Mouse (Mus musculus): ENCODE data around the gene Slc31a1. TPM values are rescaled to one million over a fixed set of nuclear protein-coding genes. Genes with fewer than 3 reads are reported as not detected.
A peak's percentile ranks its signal among the peaks of the same experiment; 100 is the strongest.

Slc31a1 gene
- total RNA-seq, 1 experiment from 2014 or later, result 14.7 TPM

DNA sequence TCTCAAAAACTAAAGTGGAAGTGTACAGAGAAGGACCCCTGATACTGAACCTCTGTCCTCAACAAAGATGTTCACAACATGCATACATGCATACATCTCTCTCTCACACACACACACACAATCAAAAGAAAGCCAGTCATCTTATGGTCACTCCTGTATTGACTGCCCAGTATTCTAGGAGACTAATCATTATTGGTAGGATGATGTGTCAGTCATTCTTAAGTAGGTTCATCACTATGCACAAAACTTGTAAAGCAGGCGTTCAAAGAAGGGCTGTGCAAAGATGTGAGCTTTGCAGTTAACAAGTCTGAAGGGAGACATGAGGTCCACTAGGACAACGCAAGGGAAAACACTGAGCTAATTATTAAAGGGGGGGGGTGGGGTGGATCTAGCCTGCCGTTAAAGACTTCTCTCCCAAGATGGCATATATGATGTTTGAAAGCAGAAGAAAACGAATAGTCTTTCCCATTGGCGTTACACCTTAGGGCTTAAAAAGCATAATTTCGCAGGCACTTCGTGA is 1.2 kb upstream of the Slc31a1 start:
- no peak for ATAC-seq (replicated peaks in 1 of 2; ENCODE audit: insufficient read depth in 1 of 2, low FRiP score in 2 of 2, low TSS enrichment in 1 of 2, low read depth in 1 of 2, poor library complexity in 2 of 2, severe bottlenecking in 2 of 2)

DNA sequence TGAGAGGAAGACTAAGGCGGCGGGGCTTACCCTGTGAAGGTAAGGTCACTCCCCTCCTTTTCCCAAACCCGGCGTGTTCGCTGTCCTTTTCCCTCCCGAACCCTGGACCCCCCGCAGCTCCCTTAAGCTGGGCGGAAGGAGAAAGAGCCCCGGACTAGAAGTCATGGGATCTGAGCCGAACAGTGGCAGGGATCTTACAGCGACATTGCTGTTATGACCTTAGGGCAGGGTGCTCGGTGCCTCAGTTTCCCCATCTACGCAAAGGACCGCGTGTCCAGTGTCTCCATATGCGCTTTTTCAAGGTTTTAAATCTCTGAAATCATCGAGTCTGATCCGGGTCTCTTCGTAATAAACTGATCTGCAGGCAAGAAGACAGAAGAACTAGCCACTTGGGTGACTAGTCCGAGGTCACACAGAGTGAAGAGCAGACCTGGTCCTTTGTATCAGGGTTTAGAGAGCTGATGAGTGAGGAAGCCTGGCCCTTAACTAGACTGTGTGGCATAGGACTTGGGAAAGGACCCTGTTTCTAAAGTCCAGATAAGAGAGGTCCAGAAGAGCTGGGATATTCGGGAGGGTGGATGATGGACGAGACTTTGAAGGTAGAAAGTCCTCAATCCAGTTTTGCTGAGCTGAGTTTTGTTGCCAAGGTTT is 403 bp downstream of the Slc31a1 start:
- no peak for ATAC-seq (replicated peaks in 1 of 2; ENCODE audit: insufficient read depth in 1 of 2, low FRiP score in 2 of 2, low TSS enrichment in 1 of 2, low read depth in 1 of 2, poor library complexity in 2 of 2, severe bottlenecking in 2 of 2)

DNA sequence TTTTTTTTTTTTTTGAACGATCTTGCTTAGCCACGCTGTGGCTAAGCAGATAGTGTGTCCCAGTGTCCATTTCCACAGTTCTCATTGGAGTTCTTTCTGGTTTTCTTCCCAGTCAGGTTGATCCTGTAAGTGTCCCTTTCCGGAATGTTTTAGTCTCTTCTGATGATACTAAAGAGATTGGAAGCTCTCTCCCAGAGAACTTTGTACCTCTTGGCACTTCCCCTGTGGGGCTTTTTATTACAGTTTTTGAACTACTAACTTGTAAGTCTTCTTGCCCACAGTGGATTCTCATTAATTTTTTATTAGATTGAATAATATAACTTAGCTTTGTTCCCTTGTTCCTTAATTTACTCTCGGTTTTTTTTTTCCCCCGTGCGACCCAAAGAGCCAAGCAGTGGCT is 1.0 kb downstream of the Slc31a1 start:
- no peak for ATAC-seq (replicated peaks in 1 of 2; ENCODE audit: insufficient read depth in 1 of 2, low FRiP score in 2 of 2, low TSS enrichment in 1 of 2, low read depth in 1 of 2, poor library complexity in 2 of 2, severe bottlenecking in 2 of 2)

DNA sequence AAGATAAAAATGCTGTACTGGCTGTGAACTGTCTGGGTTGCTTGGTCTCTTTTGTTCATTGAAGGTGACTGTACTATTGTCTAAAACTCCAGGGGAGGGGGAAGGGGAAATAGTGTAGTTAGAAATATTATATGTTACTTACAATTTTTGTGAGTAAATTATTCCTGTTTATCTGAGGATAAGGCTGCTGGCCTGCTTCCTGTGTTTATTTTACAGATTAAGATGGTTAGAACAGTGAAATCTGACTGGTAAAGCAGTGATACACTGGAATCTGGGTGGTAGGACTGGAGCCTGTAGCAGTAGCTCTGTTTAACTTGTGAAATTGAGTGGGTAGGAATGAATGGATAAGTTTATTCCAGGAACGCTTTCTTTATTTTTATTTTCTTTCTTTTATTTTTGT is 1.5 kb downstream of the Slc31a1 start:
- ATAC-seq (replicated peaks in 1 of 2; ENCODE audit: insufficient read depth in 1 of 2, low FRiP score in 2 of 2, low TSS enrichment in 1 of 2, low read depth in 1 of 2, poor library complexity in 2 of 2, severe bottlenecking in 2 of 2), result no peak

DNA sequence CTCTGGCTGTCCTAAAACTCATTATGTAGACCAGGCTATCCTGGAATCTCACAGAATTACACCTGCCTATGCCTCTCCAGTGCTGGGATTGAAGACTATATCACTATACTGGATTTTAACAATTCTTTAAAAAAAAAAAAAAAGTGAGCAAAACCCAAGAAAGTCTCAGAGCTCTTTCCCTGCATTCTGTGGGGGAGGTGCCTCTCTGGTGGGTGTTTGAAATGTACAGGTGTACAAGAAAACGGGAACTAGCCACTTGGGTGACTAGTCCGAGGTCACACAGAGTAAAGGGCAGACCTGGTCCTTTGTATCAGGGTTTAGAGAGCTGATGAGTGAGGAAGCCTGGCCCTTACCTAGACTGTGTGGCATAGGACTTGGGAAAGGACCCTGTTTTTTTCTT is 1.9 kb downstream of the Slc31a1 start:
- no peak for ATAC-seq (replicated peaks in 1 of 2; ENCODE audit: insufficient read depth in 1 of 2, low FRiP score in 2 of 2, low TSS enrichment in 1 of 2, low read depth in 1 of 2, poor library complexity in 2 of 2, severe bottlenecking in 2 of 2)

DNA sequence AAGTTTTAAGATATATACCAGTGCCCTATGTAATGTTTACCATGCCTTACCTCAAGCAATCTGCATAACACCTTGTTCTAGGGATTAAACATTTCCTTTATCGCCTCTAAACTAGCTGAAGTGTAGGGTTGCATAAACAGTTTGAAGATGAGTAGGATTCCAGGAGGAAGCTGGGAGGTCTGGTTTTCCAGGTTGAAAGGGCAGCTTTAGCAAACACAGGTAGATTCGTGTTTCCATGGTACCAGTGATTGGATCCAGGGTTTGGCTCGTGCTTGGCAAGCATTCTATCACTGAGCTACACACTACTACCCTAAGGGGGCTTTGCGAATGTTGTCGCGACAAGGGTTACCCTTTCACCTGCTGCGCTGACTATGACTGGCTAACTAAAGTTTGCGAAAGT is 3.8 kb downstream of the Slc31a1 start:
- no peak for ATAC-seq (replicated peaks in 1 of 2; ENCODE audit: insufficient read depth in 1 of 2, low FRiP score in 2 of 2, low TSS enrichment in 1 of 2, low read depth in 1 of 2, poor library complexity in 2 of 2, severe bottlenecking in 2 of 2)

DNA sequence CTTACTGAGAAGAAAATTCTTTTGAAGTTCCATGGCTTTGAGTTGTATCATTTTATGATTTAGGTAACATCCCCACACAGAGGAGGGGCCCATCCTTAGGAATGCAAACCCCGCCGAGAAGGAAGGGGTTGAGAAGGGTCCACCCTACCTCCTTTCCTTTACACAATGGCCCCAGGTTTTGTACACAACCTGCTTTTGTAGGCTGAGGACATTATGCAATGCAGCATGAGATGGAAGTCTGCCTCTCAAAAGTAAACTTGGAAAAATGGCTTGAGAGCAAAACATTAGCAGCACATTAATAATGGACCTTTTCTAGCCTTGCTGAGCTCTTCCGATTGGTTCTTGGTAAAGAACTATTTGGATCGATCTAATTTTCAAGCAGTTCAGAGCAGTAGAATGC is 5.8 kb downstream of the Slc31a1 start:
- no peak for ATAC-seq (replicated peaks in 1 of 2; ENCODE audit: insufficient read depth in 1 of 2, low FRiP score in 2 of 2, low TSS enrichment in 1 of 2, low read depth in 1 of 2, poor library complexity in 2 of 2, severe bottlenecking in 2 of 2)

DNA sequence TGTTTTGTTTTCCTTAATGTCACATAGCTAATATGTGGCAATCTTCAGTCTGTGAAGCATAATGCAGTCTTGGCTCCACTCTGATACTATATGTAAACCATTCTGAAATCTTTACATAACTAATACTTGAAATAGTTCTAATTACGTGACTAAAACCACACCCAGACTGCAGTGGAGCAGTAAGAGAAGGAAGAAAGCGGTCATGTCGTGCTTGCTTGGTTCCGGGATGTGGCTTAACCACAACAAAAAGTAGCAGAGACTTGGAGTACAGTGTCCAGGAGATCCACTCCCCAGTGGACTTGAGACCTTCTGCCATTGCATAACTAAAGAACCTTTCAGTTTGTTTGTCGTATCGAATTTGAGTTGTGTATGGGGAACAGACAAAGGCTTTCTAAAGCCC is 7.1 kb downstream of the Slc31a1 start:
- ATAC-seq (replicated peaks in 1 of 2; ENCODE audit: insufficient read depth in 1 of 2, low FRiP score in 2 of 2, low TSS enrichment in 1 of 2, low read depth in 1 of 2, poor library complexity in 2 of 2, severe bottlenecking in 2 of 2), result peak; percentile 69 to 90

DNA sequence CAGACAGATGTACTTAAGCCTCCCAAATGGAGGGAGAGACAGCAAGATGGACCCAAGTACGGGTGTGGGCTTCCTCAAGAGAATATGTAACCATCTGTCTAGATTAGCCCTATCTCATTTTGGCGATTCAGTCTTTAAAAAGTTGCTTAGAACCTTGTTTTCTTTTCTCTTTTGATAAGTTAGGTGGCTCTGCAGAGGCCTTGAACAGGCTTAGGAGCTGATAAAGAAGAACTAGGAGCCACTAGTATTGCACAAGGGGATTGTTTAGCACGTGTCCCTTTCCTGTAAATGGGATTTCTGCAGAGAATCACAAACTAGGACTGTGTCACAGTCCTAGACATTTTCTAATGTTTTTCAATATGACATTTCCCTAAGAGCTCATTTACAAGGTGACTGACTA is 8.6 kb downstream of the Slc31a1 start:
- ATAC-seq (replicated peaks in 1 of 2; ENCODE audit: insufficient read depth in 1 of 2, low FRiP score in 2 of 2, low TSS enrichment in 1 of 2, low read depth in 1 of 2, poor library complexity in 2 of 2, severe bottlenecking in 2 of 2), result no peak

DNA sequence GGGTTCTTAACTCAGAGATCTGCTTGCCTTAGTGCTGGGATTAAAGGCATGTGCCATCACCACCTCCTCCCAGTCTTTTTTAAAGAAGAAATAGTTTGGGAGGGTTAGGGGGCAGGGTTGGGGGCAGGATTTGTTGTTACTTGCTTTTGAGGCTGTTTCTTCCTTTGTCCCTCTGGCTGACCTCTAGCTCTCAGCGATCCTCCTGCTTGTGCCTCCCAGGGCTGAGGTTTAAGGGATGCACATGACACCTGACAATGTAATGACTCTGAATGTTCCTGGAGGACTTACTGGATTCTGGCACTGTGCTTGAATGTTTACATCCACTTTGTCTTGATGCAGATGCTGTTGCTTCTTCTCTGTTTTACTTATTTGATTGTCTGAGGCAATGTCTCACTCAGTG is 11.9 kb downstream of the Slc31a1 start:
- ATAC-seq (replicated peaks in 1 of 2; ENCODE audit: insufficient read depth in 1 of 2, low FRiP score in 2 of 2, low TSS enrichment in 1 of 2, low read depth in 1 of 2, poor library complexity in 2 of 2, severe bottlenecking in 2 of 2), result no peak

DNA sequence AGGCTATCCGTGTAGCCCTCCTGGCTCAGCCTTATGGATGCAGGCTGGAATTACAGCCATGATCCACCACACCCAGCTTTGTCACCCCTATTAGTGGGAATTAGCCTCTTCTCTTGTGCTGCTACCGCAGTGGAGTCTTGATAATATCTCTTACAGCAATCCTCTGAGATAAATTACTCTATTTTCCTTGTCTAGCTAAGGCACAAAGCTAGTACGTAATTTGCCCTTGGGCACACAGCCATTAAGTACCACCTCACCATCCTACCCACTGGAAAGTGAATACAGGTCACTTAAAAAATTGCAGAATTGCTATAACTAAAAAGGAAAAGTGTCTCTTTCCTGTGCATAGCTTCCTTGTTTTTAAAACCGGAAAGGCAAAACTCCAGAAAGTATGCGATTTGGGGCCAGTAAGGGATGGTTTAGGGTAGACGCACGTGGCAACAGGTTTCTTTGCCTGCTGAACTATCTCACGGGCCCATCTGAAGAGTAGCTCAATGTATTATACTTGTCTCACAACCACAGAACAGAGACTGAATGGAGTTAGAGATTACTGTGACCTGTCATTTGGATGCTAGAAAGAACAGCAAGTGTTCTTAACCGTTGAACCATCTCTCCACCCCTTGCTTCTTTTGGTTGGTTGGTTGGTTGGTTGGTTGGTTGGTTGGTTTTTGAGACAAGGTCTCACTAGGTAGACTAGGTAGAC is 12.4 kb downstream of the Slc31a1 start:
- ATAC-seq (replicated peaks in 1 of 2; ENCODE audit: insufficient read depth in 1 of 2, low FRiP score in 2 of 2, low TSS enrichment in 1 of 2, low read depth in 1 of 2, poor library complexity in 2 of 2, severe bottlenecking in 2 of 2), result 0 out of 4 replicates have a peak, but pooled peaks of 1 of the 2 experiments have one; percentile 10

DNA sequence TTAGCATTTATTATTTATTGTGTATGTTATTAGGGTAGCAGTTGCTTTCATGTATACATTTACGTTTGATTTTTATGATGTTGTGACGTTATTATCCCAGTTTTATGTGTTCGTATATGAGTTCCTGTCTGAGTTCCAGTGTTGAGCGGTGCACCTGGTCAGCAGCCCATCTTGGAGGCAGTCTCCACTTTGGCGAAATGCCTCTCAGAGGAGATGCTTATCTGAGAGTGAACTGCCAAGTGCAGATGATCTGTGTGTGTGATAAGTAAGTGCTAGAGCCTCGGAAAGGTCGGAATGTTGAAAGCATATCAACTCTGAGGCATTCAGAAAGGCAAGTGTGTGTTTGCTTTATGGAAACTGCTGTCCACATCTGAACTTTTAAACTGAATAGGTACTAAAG is 13.1 kb downstream of the Slc31a1 start:
- no peak for ATAC-seq (replicated peaks in 1 of 2; ENCODE audit: insufficient read depth in 1 of 2, low FRiP score in 2 of 2, low TSS enrichment in 1 of 2, low read depth in 1 of 2, poor library complexity in 2 of 2, severe bottlenecking in 2 of 2)

DNA sequence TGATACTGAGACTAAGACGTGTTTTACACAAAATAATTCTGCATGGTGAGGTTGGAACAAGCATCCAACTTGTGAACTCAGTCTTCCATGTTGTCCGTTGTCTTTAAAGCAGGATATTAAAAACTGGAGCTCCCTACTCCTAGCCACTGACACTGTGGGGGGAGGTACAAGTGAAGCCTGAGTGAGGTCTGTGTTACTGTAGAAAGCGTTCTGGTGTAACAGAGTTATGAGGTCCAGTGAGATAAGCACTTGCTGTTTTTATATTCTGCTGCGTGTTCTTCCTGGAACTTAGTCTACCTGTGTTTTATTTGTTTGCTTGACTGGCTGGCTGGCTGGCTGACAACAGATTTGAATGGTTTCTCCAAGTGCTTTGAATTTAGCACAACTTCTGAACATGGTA is 13.8 kb downstream of the Slc31a1 start:
- ATAC-seq (replicated peaks in 1 of 2; ENCODE audit: insufficient read depth in 1 of 2, low FRiP score in 2 of 2, low TSS enrichment in 1 of 2, low read depth in 1 of 2, poor library complexity in 2 of 2, severe bottlenecking in 2 of 2), result no peak

DNA sequence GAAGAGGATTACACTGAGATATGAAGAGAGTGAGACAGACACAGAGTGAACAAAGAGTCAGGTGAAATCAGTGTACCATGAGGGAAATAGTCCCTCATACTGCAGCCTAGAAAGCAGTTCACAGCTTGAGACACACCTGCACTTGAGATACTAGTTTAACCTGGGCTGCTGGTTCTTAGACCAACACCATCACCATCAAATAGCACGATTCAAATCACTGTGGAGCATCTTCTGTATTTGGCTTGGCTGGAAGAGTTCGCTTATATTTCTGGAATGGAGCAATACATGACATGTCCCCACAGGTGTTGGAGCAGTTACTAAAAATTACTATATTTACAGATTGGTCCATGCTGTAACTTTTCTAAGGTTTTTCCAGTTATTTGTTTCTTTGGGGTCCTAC is 15.6 kb downstream of the Slc31a1 start:
- ATAC-seq (replicated peaks in 1 of 2; ENCODE audit: insufficient read depth in 1 of 2, low FRiP score in 2 of 2, low TSS enrichment in 1 of 2, low read depth in 1 of 2, poor library complexity in 2 of 2, severe bottlenecking in 2 of 2), result no peak

DNA sequence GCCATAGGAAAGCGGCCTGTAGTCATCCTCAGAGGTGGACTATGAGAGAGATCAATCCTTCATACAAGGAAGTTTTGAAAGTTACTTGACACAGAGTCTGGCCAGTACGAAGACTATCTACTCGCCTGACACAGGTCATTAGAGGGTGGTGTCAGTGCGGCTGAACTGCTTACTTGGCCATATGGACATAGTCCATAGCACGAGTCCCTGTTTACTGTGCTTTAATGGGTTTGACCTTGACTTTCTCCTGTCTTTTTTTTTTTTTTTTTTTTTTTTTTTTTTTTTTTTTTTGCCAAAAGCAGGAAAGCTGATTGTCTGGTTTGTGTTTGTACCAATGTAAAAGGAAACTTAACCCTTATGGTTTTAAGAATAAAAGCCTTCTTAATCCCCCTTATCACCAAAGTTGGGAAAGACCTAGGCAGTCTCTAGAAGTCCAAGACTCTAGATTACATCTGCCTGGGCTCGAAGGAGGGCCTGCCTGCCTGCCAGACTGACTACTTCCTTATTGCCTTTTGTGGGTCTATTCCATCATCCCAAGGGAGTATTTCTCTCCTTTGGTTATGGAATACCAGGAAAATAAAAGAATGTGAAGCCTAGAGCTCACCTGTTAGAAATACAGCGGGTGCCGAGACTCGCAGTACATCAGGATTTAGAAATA is 19.3 kb downstream of the Slc31a1 start:
- ATAC-seq (replicated peaks in 1 of 2; ENCODE audit: insufficient read depth in 1 of 2, low FRiP score in 2 of 2, low TSS enrichment in 1 of 2, low read depth in 1 of 2, poor library complexity in 2 of 2, severe bottlenecking in 2 of 2), result no peak

DNA sequence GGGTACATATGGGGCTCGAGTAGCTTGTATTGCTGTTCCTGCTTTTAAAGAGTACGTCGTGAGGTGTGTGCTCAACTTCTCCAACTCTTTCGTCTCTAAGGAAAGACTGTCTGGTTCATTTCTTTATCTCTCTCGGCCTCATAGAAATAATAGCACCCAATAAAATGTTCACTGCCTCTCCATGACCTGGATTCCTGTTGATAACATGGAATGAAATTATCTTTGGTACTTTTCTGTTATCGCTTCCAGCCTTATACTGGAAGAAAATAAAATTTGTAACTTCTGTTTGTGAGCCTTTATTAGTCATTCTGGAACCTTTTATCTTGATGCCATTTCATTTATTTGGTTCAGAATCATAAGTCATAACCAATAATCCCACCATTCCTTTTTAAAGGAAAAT is 22.7 kb downstream of the Slc31a1 start:
- ATAC-seq (replicated peaks in 1 of 2; ENCODE audit: insufficient read depth in 1 of 2, low FRiP score in 2 of 2, low TSS enrichment in 1 of 2, low read depth in 1 of 2, poor library complexity in 2 of 2, severe bottlenecking in 2 of 2), result no peak

DNA sequence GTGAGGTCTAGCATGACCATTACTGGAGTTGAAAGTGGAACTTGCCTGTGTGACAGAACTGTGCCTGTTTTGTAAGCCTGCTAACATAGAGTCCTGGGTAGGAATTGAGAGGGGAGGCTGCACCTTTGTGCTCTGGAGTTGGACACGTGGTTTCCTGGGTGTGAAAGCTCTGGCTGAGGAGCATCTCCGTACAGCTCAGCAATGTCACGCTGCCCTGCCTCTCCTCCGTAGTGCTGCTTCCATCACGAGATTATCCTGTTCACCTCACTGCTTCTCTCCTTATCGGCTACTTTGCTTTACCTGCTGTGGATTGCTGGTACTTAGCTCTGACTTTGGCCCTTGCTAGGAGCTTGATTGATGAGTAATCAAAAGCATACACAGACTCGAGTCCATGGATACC is 23.2 kb downstream of the Slc31a1 start:
- ATAC-seq (replicated peaks in 1 of 2; ENCODE audit: insufficient read depth in 1 of 2, low FRiP score in 2 of 2, low TSS enrichment in 1 of 2, low read depth in 1 of 2, poor library complexity in 2 of 2, severe bottlenecking in 2 of 2), result no peak

DNA sequence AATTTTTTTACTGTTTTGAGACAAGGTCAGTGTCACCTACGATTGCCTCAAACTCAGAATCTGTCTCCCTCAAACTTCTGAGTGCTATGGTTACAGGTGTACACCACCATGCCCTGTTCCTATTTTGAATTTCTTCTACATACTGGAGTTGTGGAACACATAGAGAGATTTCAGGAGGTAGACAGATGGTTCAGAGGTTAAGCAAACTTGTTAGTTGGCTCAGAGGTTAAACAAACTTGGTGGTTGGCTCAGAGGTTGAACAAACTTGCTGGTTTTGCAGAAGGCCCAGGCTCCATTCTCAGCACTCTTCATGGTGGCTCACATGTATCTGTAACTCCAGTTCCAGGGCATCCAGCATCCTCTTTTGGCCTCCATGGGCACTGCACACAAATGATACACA is 23.6 kb downstream of the Slc31a1 start:
- ATAC-seq (replicated peaks in 1 of 2; ENCODE audit: insufficient read depth in 1 of 2, low FRiP score in 2 of 2, low TSS enrichment in 1 of 2, low read depth in 1 of 2, poor library complexity in 2 of 2, severe bottlenecking in 2 of 2), result no peak
